Mouse (Mus musculus) G1E (cell line): ENCODE measurements at regions not wholly inside any gene's neighbourhood (a gene's known extent, or its start where the extent isn't known, plus 50 kb on each side); places are given as distances from the start of the nearest gene placed in this dataset.

Experiments used
- ATAC-seq: 2 replicates; pipeline ENCODE4 v1.8.0; 2016; ENCODE audit warnings: mild to moderate bottlenecking; ENCODE audit not compliant: insufficient number of reproducible peaks, poor library complexity, low FRiP score, severe bottlenecking; ENCODE audit errors: extremely low read depth
- DNase-seq: peaks from one replicate; pipeline ENCODE4 v3.0.0; 2012; ENCODE audit warnings: low spot score
- H3K27me3 ChIP-seq: 2 replicates; pipeline ENCODE4 v1.6.1; 2012; ENCODE audit warnings: mild to moderate bottlenecking, low read length, inconsistent platforms; ENCODE audit not compliant: insufficient read depth
- H3K36me3 ChIP-seq: replicated peaks from 2 replicates; pipeline ENCODE3; 2012; ENCODE audit warnings: mild to moderate bottlenecking, inconsistent platforms
- H3K4me1 ChIP-seq: 2 replicates; pipeline ENCODE4 v1.6.1; 2012; ENCODE audit warnings: low read depth, low read length, inconsistent platforms, mixed read lengths; ENCODE audit not compliant: insufficient read depth
- H3K4me3 ChIP-seq: 2 replicates; pipeline ENCODE4 v1.5.1; 2012; ENCODE audit warnings: low read depth, mild to moderate bottlenecking, inconsistent platforms, low read length, moderate library complexity, mixed read lengths
- H3K9me3 ChIP-seq: replicated peaks from 2 replicates; pipeline ENCODE4 v1.6.1; 2012; ENCODE audit warnings: inconsistent platforms
- CTCF ChIP-seq: IDR thresholded peaks from 2 replicates; pipeline ENCODE4 v1.5.1; 2012; ENCODE audit warnings: low read depth, low read length, inconsistent platforms, mixed read lengths
- GATA1 ChIP-seq: IDR thresholded peaks from 2 replicates; pipeline ENCODE4 v1.6.1; 2012; ENCODE audit warnings: borderline replicate concordance, low read length, inconsistent platforms, mixed read lengths
- GATA2 ChIP-seq: IDR thresholded peaks from 2 replicates; pipeline ENCODE4 v1.6.1; 2012; ENCODE audit warnings: low read depth, low read length, inconsistent platforms, borderline replicate concordance
- POLR2AphosphoS5 ChIP-seq: IDR thresholded peaks from 2 replicates; pipeline ENCODE4 v1.6.1; 2012; ENCODE audit warnings: low read depth, low read length, inconsistent platforms; ENCODE audit not compliant: insufficient replicate concordance
- TAL1 ChIP-seq: conservative IDR thresholded peaks from 2 replicates; pipeline ENCODE4 v1.6.1; 2012; ENCODE audit warnings: low read depth, low read length, inconsistent platforms, mixed read lengths

GRCm38 (mm10) chr17:62246650-62247049 is 634.5 kb downstream of the Efna5 start:
- H3K36me3 ChIP-seq = no peaks in the 10 kb centered on the region
- H3K4me3 ChIP-seq = no peak overlapping the region
- no peaks in the 10 kb centered on the region for H3K27me3 ChIP-seq
- no peaks in the 10 kb centered on the region for H3K9me3 ChIP-seq
- no peak for DNase-seq
- TF ChIP-seq GATA2 = no peak
- TF ChIP-seq TAL1 = no peak
- no peak for TF ChIP-seq CTCF
- no peak for TF ChIP-seq POLR2AphosphoS5
- TF ChIP-seq GATA1 = no peak
- no peak for ATAC-seq
- 0 out of 2 replicates have a peak, but pooled peaks cover 4% of the 10 kb centered on the region for H3K4me1 ChIP-seq

GRCm38 (mm10) chr17:62230939-62231338 is 650.2 kb downstream of the Efna5 start:
- no peaks in the 10 kb centered on the region for H3K27me3 ChIP-seq

GRCm38 (mm10) chr17:62210441-62211025 is 670.6 kb downstream of the Efna5 start:
- Histone ChIP-seq H3K9me3 (no peaks in the 10 kb centered on the region), H3K4me1 (no peaks in the 10 kb centered on the region), H3K27me3 (no peaks in the 10 kb centered on the region), H3K36me3 (no peaks in the 10 kb centered on the region), H3K4me3 (no peak overlapping the region)
- TF ChIP-seq POLR2AphosphoS5 (no peak), CTCF (no peak), GATA1 (no peak), GATA2 (no peak), TAL1 (no peak)
- ATAC-seq (no peak), DNase-seq (no peak)

More at GRCm38 (mm10) chr17:62230939-62231338, 650.2 kb downstream of the Efna5 start:
- TF ChIP-seq POLR2AphosphoS5 (no peak), GATA2 (no peak), GATA1 (no peak), CTCF (no peak), TAL1 (no peak)
- H3K4me3 ChIP-seq = no peak overlapping the region
- ATAC-seq = no peak
- H3K9me3 ChIP-seq = no peaks in the 10 kb centered on the region
- no peak for DNase-seq
- H3K4me1 ChIP-seq = no peaks in the 10 kb centered on the region
- no peaks in the 10 kb centered on the region for H3K36me3 ChIP-seq

GRCm38 (mm10) chr17:62202658-62203057 is 678.5 kb downstream of the Efna5 start:
- Histone ChIP-seq H3K36me3 (no peaks in the 10 kb centered on the region), H3K27me3 (no peaks in the 10 kb centered on the region), H3K4me3 (no peak overlapping the region), H3K4me1 (no peaks in the 10 kb centered on the region), H3K9me3 (no peaks in the 10 kb centered on the region; the same call in 1 of the 2 replicates)
- no peak for TF ChIP-seq TAL1
- no peak for TF ChIP-seq POLR2AphosphoS5
- no peak for TF ChIP-seq GATA1
- TF ChIP-seq CTCF = no peak
- TF ChIP-seq GATA2 = no peak
- ATAC-seq (no peak), DNase-seq (no peak)

GRCm38 (mm10) chr17:62200491-62200890 is 680.6 kb downstream of the Efna5 start:
- no peaks in the 10 kb centered on the region; the same call in 1 of the 2 replicates for H3K9me3 ChIP-seq
- no peaks in the 10 kb centered on the region for H3K27me3 ChIP-seq
- no peaks in the 10 kb centered on the region for H3K36me3 ChIP-seq
- no peaks in the 10 kb centered on the region for H3K4me1 ChIP-seq
- H3K4me3 ChIP-seq = no peak overlapping the region
- no peak for ATAC-seq
- TF ChIP-seq CTCF = no peak
- TF ChIP-seq POLR2AphosphoS5 = no peak
- no peak for TF ChIP-seq GATA1
- TF ChIP-seq TAL1 = no peak
- TF ChIP-seq GATA2 = no peak
- no peak for DNase-seq

GRCm38 (mm10) chr17:62199559-62199958 is 681.6 kb downstream of the Efna5 start:
- H3K4me1 ChIP-seq = no peaks in the 10 kb centered on the region
- H3K27me3 ChIP-seq = no peaks in the 10 kb centered on the region
- DNase-seq = no peak
- no peaks in the 10 kb centered on the region for H3K36me3 ChIP-seq
- H3K4me3 ChIP-seq = no peak overlapping the region
- H3K9me3 ChIP-seq = no peaks in the 10 kb centered on the region; the same call in 1 of the 2 replicates
- TF ChIP-seq GATA1 = no peak
- no peak for TF ChIP-seq CTCF
- no peak for TF ChIP-seq TAL1
- TF ChIP-seq POLR2AphosphoS5 = no peak
- TF ChIP-seq GATA2 = no peak
- ATAC-seq = no peak
